Mouse (Mus musculus) kidney, postnatal 4 days (tissue): ENCODE results near the gene Hypk.
"Not testable (repeated sequence)": the region's sequence is repeated elsewhere in the genome, so short reads cannot be mapped to it uniquely, and the experiment has no call there.

Experiments
- DNase-seq, 2 experiments: peaks; one replicate each; pipeline ENCODE4 v3.0.0; 2021; ENCODE audit warnings: mixed read lengths in 2 of 2

Gene Hypk

DNA sequence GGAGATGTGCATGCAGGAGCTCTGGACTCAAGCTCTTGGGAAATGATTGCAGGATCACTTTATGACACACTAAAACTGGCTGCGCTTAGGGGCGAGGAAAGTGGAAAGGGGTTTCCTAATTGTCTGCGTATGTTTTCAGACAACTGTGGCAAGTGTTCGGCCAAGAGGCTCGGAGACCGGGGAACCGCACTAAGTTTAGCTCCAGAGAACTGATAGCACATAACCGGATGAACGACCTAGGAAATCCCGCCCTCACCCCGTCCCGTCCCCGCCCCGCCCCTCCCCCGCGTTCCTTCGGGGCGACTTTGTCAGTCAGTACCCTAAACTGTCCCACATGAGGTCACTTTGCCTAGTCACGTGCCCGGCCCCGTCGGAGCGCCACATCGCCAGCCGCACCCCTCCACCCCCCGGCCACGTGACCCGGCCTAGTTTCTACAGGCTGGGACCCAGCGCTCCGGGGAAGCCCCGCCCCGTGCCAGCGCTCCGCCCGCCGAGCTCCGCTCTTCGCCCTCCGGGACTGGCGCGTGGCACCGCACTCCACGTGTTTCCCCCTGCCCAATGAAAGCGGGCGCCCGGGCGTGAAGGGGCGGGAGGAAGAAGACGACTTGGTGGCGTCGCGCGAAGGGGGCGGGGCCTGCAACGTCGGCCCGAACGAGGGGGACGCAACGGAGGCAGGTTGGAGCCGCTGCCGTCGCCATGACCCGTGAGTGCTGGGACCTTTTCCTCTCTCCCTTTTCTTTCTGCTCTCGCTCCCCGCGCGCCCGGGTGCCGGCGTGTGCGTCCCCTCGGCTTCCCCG is 4.2 kb upstream of the Hypk start, which contains the start of gene Serf2:
Gene Serf2, plus strand, starts transcription at position 457 of the 797 bp plus-strand sequence.
- DNase-seq = peak; percentile 100

DNA sequence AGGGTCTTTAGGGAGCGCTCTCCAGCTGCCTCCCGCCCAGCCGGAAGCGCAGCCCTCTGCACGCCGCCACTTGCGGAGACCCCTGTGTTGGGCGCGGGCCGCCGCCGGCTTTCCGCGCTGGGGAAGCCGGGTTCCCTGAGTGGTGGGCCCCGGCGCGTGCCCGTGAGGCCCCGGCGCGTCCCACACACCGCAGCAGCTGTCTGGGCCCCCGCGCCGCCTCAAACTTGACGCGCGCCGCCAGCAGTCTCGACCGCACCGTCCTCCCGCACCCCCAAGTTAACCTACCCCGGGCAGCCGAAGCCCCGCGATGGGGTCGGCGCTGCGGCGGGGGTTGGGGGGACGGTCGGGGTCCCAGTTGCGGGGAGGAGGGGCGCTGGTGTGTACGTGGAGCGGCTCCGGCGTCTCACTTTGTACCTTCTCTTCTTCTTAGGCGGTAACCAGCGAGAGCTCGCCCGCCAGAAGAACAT is 3.5 kb upstream of the Hypk start:
- no peak for DNase-seq

- DNase-seq = peak in 1 of 2 experiments; percentile 24
These were observed 3.0 kb upstream of the Hypk start for GRCm38 (mm10) chr2:121450093-121450492.

GRCm38 (mm10) chr2:121452361-121452760 is 729 bp upstream of the Hypk start:
- DNase-seq = no peak

- DNase-seq = no peak
These were observed 827 bp downstream of the Hypk start for GRCm38 (mm10) chr2:121453917-121454316.

DNA sequence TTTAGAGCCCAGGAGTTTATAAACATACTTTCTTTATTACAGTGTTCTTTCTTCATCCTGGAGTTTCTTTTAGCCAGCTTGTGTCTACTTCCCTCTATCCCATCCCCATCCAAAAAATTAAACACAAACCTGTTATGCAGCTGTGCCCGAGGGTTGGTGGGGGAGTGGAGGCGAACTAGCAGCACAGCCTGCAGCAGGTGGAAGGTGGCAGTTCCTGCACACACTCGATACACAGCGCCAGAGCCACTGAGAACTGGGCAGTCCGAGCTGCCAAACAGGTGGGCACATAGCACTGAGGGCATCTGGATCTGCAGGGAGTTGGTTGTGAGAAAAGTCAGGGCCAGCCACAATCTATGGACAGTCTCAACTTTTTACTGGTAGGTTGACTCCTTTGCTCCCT is 2.4 kb downstream of the Hypk start:
- no peak for DNase-seq

DNA sequence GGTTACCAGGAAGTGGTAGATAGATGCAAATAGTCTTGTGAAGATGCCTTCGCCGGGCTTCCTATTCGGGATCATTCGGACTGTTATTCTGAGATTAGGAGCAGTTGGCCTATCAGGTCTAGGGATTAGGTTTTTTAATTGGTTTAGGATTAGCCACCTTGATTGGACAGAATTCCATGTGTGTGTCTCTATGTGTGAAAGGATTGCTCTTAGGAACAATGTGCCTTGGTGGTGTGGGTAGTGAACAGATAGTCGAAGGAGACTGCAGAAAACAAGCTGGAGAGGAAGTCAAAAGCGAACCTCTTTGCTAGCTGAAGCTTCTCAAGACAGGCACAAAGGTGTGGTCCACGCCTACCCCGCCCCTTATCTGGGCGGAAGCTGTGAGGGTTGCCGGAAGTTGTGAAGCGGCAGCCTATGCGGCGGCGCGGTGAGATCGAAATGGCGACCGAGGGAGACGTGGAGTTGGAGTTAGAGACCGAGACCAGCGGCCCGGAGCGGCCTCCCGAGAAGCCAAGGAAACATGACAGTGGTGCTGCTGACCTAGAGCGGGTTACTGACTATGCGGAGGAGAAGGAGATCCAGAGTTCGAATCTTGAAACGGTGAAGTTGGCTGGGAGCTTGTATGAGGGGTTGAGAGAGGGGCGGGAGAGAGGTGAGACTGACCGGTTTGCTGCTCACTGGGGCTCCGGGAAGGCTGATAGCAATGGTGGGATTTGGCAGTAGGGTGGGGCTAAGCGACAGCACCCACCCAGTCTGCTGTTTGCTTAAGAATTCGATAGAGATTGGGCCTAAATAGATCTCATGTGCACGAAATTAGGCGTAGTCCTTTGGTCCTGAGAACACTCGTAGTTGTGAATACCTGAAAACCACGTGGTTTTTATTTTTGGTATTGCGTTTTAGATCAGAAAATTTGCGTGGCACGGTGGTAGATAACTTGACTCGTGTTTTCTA is 3.9 kb downstream of the Hypk start, which contains the start of gene Serinc4:
Gene Serinc4, minus strand, starts transcription at position 90 of the 951 bp plus-strand sequence.
- peak; percentile 87 to 93 for DNase-seq

- no peak for DNase-seq
These were observed 7.0 kb downstream of the Hypk start for GRCm38 (mm10) chr2:121460071-121460470.

DNA sequence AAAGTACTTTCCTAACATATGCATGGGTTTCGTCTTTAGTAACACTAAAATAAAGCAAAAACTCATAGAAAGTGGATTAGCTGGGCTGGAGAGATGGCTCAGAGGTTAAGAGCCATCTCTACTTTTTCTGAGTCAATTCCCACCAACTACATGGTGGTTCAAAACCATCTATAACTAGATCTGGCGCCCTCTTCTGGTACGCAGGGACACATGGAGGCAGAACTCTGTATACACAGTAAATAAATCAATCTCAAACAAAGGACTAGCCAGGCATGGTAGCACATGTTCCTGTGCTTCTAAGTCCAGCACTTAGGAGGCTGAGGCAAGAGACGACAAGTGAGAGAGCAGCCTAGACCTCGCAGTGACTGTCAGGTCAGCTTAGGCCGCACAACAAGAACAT is 15.9 kb downstream of the Hypk start:
- DNase-seq = not testable (repeated sequence)

DNA sequence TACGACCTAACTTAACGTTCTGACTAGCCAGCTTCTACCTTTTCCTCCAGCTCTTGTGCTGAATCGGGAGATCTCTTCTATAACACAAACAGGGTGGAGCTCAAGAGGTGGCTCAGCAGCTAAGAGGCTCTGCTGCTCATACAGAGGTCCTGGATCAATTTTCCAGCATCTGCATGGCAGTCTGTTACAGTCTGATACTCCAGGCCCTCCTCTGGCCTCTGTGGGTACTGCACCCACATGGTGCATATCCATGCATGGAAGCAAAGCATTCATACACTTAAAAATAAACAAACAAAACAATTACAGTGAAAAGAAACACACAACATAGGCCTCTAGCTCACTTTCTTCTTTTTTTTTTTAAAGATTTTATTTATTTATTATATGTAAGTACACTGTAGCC is 19.7 kb downstream of the Hypk start:
- not testable (repeated sequence) for DNase-seq

GRCm38 (mm10) chr2:121473301-121474179 is 20.4 kb downstream of the Hypk start, which contains the start of gene Mfap1b:
TSS of gene Mfap1b (minus strand) at chr2:121474067.
- peak; percentile 79 to 86 for DNase-seq

DNA sequence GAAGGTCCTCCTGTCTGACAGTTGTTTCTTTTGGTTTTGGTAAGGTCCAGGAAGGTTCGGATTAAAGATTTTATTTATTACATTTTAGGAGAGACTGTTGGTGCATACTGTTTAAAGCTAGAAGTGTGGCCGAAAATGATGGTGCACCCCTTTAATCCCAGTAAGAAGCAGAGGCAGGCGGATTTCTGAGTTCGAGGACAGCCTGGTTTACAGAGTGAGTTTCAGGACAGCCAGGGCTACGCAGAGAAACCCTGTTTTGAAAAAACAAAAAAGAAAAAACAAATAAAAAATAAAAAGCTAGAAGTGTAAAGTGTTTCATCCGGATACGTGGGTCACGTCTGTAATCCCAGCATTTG is 21.1 kb downstream of the Hypk start:
- no peak for DNase-seq

DNA sequence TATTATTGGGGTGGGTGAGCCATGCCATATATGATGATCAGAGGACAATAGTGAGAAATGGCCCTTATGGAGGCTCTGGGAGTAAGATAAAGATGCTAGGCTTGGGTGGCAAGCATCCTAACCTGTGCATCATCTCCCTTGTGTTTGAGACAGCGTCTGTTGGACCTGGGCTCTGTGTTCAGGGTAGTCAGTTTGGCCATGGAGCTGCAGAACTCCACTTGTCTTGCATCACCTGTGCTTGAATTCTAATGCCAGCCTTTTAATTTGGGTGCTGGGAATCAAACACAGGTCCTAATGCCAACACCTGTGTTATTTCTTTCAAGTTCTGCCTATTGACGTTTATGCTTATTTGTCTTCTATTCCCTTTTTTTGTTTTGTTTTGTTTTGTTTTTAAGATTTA is 22.2 kb downstream of the Hypk start:
- DNase-seq = not testable (repeated sequence)

- no peak for DNase-seq
These were observed 24.6 kb downstream of the Hypk start for GRCm38 (mm10) chr2:121477491-121478266.

DNA sequence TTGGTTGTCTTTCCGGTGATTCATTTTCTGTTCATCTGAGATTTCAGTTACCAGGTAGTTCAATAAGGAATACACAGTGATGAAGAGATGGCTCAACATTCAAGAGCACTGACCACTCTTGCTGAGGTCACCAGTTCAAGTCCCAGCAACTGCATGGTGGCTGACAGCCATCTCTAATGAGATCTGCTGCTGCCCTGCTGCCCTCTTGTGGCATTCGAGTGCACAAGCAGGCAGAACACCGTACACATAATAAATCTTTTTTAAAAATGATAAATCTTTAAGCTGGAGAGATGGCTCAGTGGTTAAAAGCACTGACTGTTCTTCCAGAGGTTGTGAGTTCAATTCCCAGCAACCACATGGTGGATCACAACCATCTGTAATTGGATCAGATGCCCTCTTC is 27.4 kb downstream of the Hypk start:
- peak; percentile 29 to 47 for DNase-seq

- not testable (repeated sequence) for DNase-seq
These were observed 27.8 kb downstream of the Hypk start for GRCm38 (mm10) chr2:121480916-121481315.

- no peak for DNase-seq
These were observed 30.5 kb downstream of the Hypk start for GRCm38 (mm10) chr2:121483576-121483975.

GRCm38 (mm10) chr2:121484403-121484802 is 31.3 kb downstream of the Hypk start:
- not testable (repeated sequence) for DNase-seq

DNA sequence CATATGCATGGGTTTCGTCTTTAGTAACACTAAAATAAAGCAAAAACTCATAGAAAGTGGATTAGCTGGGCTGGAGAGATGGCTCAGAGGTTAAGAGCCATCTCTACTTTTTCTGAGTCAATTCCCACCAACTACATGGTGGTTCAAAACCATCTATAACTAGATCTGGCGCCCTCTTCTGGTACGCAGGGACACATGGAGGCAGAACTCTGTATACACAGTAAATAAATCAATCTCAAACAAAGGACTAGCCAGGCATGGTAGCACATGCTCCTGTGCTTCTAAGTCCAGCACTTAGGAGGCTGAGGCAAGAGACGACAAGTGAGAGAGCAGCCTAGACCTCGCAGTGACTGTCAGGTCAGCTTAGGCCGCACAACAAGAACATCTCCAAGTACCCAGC is 48.5 kb downstream of the Hypk start:
- DNase-seq = not testable (repeated sequence)

DNA sequence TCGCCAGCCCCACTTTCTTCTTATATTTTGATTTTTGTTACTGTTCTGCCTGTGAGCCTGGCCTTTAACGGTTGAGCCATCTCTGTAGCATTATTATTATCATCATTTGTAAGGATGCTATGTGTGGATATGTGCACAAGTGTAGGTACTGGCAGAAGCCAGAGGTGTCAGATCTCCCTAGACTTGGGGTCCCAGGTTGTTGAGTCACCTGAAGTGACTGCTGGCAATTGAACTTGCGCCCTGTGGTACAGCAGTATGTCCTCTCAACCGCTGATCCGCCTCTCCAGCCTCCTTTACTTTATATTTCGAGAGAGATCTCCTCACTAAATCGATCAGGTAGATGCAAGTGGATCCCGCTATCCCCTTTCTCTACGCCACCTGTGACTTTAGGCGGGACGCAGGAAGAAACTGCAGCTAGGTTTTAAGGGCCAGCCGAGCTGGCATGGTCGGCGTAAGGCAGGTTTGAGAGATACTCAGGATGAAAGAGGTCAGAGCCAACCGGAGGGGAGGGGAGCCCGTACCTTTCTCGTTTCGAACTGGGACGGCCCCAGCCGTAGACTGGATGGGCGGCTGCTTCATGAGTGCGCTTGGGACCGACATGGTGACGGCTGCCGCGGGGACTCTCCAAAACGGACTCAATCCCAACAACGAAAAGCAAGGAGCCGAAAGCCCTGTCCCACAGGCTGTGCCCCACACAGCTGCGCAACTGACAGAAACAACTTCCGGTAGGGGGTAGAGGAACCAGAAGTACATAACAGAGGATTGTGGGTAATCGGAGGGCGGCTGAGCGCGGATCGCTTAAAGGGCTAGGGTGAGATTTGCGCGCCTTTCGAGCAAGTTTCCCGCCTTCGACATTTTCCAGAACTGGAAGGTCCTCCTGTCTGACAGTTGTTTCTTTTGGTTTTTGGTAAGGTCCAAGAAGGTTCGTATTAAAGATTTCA is 53.1 kb downstream of the Hypk start, which contains the start of the genes Mfap1a and Wdr76:
Gene Mfap1a, minus strand, starts transcription at position 724 of the 941 bp plus-strand sequence.
Gene Wdr76, plus strand, starts transcription at position 782 of the 941 bp plus-strand sequence.
- peak; percentile 82 to 90 for DNase-seq
